Mouse (Mus musculus) forelimb bud, embryonic 11.5 days (tissue): ENCODE measurements around the gene Mbnl2.
"Not testable (repeated sequence)": the region's sequence is repeated elsewhere in the genome, so short reads cannot be mapped to it uniquely, and the experiment has no call there.

Source experiments
- DNase-seq: peaks from one replicate; pipeline ENCODE4 v3.0.0-alpha.2; 2012; ENCODE audit warnings: low read depth, low spot score

The Mbnl2 gene

DNA sequence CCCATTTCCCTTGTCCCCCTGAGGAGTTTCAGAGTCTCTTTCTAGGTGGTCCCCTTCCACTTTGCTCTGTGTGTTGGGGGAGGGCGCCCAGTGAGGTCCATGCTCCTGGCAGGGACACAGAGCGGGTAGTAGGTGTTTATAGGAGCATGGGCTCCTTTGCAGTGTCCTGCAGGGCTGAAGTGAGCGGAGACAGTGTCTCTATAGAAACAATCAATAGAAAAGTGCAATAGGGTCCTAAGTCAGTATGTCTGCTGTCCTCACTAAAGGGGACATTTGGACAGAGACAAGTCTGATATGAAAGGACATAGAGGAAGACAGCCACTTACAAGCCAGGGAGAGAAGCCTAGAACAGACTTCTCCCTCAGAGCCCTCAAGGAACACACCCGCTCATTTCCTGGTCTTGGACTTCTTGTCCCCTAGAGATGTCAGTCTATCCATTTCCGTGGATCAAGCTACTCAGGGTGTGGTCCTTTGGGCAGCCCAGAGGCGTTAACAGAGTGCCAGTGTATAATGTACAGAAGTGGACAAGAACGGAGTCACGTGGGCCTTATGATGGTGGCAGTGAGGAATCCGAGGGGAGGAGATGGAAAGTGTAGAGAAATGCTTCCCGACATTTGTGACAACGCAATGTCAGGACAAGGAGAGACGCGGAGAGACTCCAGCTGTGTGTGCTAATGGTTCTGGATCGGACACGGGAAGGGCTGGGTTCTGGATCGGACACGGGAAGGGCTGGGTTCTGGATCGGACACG lies 82.0 kb downstream of the Mbnl2 start:
- DNase-seq: no peak

DNA sequence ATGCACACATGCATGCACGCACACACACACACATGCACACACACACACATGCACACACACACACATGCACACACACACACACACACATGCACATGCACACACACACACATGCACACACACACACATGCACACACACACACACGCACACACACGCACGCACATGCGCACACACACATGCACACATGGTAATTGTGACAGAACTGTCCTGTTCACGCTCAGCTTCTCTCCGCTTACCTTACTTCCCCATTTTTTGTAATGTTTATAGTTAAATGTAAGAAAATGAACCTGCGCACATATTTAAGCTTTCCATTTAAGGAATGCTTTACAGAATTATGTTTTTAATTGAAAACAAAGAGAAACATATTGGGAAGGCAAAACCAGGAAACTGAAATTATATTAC lies 84.1 kb downstream of the Mbnl2 start:
- DNase-seq: not testable (repeated sequence)

- no peak for DNase-seq
Observed at GRCm38 (mm10) chr14:120361121-120361520, 85.7 kb downstream of the Mbnl2 start.

- no peak for DNase-seq
Observed at GRCm38 (mm10) chr14:120362409-120362992, 87.0 kb downstream of the Mbnl2 start.

DNA sequence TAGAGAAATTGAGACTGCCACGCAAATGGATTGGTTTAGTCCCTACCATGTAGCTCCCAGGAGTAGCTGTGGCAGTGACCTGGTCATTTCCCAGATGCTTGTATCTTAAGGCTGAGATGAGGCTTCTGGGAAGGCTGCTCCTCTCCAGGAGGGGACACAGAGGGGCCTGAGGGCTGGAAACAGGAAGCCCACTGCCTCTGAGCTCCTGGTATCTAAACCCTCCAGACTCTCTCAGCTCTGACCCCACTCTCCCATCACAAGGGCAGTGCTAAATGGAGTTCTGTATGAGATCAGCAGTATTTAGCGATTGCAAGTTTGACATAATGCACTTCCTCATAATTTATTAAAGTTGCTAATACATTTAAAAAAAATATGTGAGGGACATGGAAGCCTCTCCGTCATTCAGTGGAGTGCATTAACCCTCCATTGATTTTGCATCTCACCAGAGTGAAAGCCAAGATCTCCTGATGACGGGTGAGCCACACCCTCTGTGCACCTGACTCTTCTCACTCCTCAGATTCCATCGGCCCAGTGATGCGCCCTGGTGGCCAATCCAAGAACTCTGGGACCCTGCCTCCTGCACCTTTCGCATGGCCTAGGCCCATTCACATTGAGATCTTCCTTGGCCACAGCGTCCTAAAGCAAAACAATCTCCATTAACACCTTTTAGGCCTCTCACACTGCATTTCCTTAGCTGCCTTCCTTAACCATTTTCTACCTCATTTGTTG lies 87.8 kb downstream of the Mbnl2 start:
- no peak for DNase-seq

DNA sequence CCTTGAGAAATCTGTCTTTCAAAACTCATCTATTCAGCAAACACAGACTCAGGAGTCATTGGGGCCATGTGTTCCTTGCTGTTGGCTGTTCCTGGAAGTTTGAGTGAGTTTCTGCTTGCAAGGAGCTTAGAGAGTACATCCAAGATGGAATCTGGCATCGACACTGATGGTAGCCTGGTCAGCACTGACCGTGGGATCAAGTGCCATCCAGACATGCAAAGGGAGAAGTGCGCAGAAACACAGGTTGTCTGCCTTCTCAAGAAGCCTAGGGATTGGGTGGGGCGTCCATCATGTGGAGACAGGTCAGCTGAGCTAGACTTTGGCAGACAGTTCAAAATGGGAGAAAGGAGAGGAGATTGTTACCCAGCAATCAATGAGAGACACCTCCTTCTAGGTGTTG lies 89.6 kb downstream of the Mbnl2 start:
- no peak for DNase-seq

DNA sequence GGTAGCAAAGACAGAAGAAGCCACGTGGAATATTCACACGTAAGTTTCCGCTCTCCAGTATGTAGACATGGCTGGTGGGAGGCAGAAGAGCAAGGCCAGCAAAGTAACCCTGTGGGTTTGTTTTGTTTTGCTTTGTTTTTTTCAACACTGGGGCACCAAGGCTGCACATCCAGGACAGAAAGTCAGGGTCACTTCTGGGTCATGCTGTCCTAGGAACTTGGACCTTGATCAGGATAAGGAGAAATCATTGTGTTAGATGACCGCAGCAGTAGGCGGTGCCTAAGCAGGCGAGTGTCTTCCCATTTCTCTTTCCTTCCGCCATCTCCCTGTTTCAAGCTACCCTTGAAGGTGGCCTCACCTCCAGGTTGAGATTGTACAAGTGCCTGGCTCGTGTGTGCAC lies 91.5 kb downstream of the Mbnl2 start:
- DNase-seq: no peak

- no peak for DNase-seq
Observed at GRCm38 (mm10) chr14:120367589-120367988, 92.1 kb downstream of the Mbnl2 start.

GRCm38 (mm10) chr14:120368456-120368855 lies 93.0 kb downstream of the Mbnl2 start:
- DNase-seq: no peak

- DNase-seq: no peak
Observed at GRCm38 (mm10) chr14:120368914-120369391, 93.5 kb downstream of the Mbnl2 start.

- DNase-seq: no peak
Observed at GRCm38 (mm10) chr14:120370044-120370443, 94.6 kb downstream of the Mbnl2 start.

- no peak for DNase-seq
Observed at GRCm38 (mm10) chr14:120370631-120371030, 95.2 kb downstream of the Mbnl2 start.

GRCm38 (mm10) chr14:120371174-120371573 lies 95.7 kb downstream of the Mbnl2 start:
- no peak for DNase-seq

GRCm38 (mm10) chr14:120373026-120374024 lies 97.9 kb downstream of the Mbnl2 start:
- peak; percentile 35 for DNase-seq

GRCm38 (mm10) chr14:120374786-120375185 lies 99.3 kb downstream of the Mbnl2 start:
- no peak for DNase-seq

- no peak for DNase-seq
Observed at GRCm38 (mm10) chr14:120377192-120377591, 101.7 kb downstream of the Mbnl2 start.

DNA sequence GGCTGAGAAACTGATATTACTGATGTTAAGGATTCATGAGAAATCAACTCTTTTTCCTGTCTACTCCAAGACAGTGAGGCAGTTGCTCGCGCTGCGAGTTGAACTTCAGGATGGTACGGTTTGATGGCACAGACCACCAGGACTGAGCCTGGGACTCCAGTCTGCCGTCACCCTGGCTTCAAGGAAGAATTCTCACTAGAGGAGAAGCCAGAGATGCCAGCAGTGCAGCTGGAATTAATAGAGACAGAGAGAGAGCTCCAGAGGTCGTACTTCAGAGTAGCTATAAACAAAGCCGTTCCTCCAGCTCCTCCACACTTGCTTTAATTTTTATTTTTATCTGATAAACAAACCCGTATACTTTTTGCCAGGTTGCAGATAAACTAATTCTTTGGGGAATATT lies 102.5 kb downstream of the Mbnl2 start:
- no peak for DNase-seq

DNA sequence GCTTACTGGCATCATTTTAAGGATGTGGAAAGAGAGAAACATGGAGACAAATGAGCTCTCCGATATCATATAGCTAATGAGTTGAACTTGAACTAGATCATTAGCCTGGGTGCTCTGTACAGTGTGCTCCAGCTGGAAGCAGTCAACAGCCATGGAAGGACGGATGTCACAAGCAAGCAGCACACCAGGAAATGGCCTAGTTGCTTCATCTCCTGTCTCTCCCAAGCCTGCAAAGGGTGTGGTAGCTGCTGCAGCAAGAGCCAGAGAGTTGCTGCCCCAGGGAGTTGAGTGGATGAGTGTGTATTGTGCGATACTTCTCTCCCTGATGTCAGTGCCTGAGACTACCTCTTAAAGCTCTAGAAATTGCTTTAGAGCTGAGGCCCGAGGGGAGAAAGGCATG lies 104.2 kb downstream of the Mbnl2 start:
- no peak for DNase-seq

- no peak for DNase-seq
Observed at GRCm38 (mm10) chr14:120381378-120382134, 106.1 kb downstream of the Mbnl2 start.

- DNase-seq: no peak
Observed at GRCm38 (mm10) chr14:120382179-120382578, 106.7 kb downstream of the Mbnl2 start.
